Mouse (Mus musculus): ENCODE data around the gene Irf4.

Irf4 gene

GRCm38 (mm10) chr13:30809240-30809639 lies 60.2 kb downstream of the Irf4 start:
- DNase-seq: no peak

DNA sequence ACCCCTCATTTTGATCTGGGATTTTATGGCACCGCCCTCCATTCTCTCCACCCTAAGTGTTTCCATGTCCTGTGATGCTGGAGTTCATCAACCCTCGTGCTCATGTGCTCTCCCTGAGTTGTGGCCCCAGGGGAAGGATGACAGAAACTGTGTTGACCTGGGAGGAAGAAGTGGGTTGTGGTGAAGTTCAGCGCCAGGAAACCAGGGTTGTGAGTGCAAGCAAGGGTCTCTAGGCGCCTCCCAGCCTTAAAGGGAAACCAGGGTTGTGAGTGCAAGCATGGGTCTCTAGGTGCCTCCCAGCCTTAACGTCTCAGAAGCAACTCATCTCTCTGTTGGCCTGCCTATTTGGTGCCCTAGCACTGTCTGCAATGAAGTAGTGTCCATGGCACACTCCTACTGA lies 64.4 kb downstream of the Irf4 start:
- no peak for DNase-seq

DNA sequence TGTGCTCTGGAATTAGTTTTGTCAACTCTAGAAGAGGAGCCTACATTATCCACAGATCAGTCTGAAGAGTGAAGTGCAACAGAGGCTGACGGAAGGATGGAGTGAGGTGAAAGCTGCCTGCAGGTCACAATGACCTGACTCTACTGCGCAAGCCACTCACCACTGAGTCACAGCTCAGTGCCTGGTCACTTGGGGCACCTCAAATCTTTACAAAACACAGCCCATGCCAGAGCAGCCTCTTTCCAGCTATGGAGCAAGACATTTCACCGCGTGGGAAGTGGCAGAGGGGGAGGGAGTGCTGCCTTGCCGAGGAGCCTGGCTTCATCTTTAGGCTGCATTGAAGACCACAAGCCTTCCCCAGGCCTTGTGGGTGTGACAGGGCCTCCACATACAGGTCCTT lies 65.2 kb downstream of the Irf4 start:
- no peak for DNase-seq
